Mouse (Mus musculus) megakaryocyte, embryonic 14.5 days (primary cell): ENCODE measurements around the gene Reep1. TPM values are rescaled to one million over a fixed set of nuclear protein-coding genes. Genes with fewer than 3 reads are reported as not detected.

Experiments
- H3K27me3 ChIP-seq: replicated peaks from 2 replicates; pipeline ENCODE3; 2012; ENCODE audit warnings: inconsistent platforms
- H3K36me3 ChIP-seq: replicated peaks from 2 replicates; pipeline ENCODE3; 2012; ENCODE audit warnings: low read length, inconsistent platforms, mixed read lengths
- H3K4me1 ChIP-seq: 2 replicates; pipeline ENCODE4 v1.6.1; 2012; ENCODE audit warnings: inconsistent platforms
- H3K4me3 ChIP-seq: replicated peaks from 2 replicates; pipeline ENCODE3; 2012; ENCODE audit warnings: moderate library complexity, mild to moderate bottlenecking, inconsistent platforms
- H3K9me3 ChIP-seq: 2 replicates; pipeline ENCODE4 v1.6.1; 2012; ENCODE audit warnings: inconsistent platforms
- FLI1 ChIP-seq: IDR thresholded peaks from 2 replicates; pipeline ENCODE4 v1.6.1; 2012; ENCODE audit warnings: low read length, inconsistent platforms, mixed read lengths
- GATA1 ChIP-seq: IDR thresholded peaks from 3 replicates; pipeline ENCODE4 v1.6.1; 2012; ENCODE audit warnings: mixed read lengths, low read length, inconsistent platforms, borderline replicate concordance
- polyA plus RNA-seq: library from polyadenylated mRNA; stranded (reverse); fragments of >175 nt; gene quantifications from 2 replicates; pipeline ENCODE4 v1.2.3, GENCODE M21; 2012; ENCODE audit warnings: low replicate concordance; ENCODE audit not compliant: insufficient read depth

Reep1 gene
- polyA plus RNA-seq = 1.6 TPM in 1 of 2 replicates, not detected in the other

- H3K36me3 ChIP-seq = no peaks in the 10 kb centered on the region
- H3K27me3 ChIP-seq = peaks cover 78% of the 10 kb centered on the region
- H3K4me1 ChIP-seq = peaks cover 16% of the 10 kb centered on the region
- TF ChIP-seq FLI1 (no peak), GATA1 (no peak)
- H3K9me3 ChIP-seq = peaks cover 19% of the 10 kb centered on the region
- peak within 1 kb of the TSS; percentile 89 for H3K4me3 ChIP-seq
Observed at GRCm38 (mm10) chr6:71707511-71708501, at the start of gene Reep1. Gene Reep1, plus strand, starts transcription at chr6:71707561.

- Histone ChIP-seq H3K27me3 (no peaks in the 10 kb centered on the region), H3K4me3 (no peak overlapping the region), H3K4me1 (0 out of 2 replicates have a peak, but pooled peaks cover 3% of the 10 kb centered on the region), H3K9me3 (no peaks in the 10 kb centered on the region), H3K36me3 (no peaks in the 10 kb centered on the region)
- TF ChIP-seq FLI1 = no peak
- no peak for TF ChIP-seq GATA1
Observed at GRCm38 (mm10) chr6:71658290-71658689, 49.1 kb upstream of the Reep1 start.

GRCm38 (mm10) chr6:71664511-71664910 is 42.9 kb upstream of the Reep1 start:
- H3K4me3 ChIP-seq = no peak overlapping the region
- H3K4me1 ChIP-seq = 0 out of 2 replicates have a peak, but pooled peaks cover 3% of the 10 kb centered on the region
- peaks cover 2% of the 10 kb centered on the region for H3K27me3 ChIP-seq
- no peaks in the 10 kb centered on the region for H3K9me3 ChIP-seq
- H3K36me3 ChIP-seq = no peaks in the 10 kb centered on the region
- TF ChIP-seq GATA1 (no peak), FLI1 (no peak)

- H3K9me3 ChIP-seq = peaks cover 20% of the 10 kb centered on the region
- H3K4me3 ChIP-seq = no peak overlapping the region
- no peaks in the 10 kb centered on the region for H3K4me1 ChIP-seq
- H3K36me3 ChIP-seq = no peaks in the 10 kb centered on the region
- peaks cover 10% of the 10 kb centered on the region for H3K27me3 ChIP-seq
- TF ChIP-seq GATA1 (no peak), FLI1 (no peak)
Observed at GRCm38 (mm10) chr6:71673166-71673565, 34.2 kb upstream of the Reep1 start.

GRCm38 (mm10) chr6:71678891-71679290 is 28.5 kb upstream of the Reep1 start:
- Histone ChIP-seq H3K4me1 (no peaks in the 10 kb centered on the region), H3K27me3 (peaks cover 18% of the 10 kb centered on the region), H3K4me3 (no peak overlapping the region), H3K9me3 (peaks cover 26% of the 10 kb centered on the region), H3K36me3 (no peaks in the 10 kb centered on the region)
- no peak for TF ChIP-seq GATA1
- TF ChIP-seq FLI1 = no peak

- H3K4me3 ChIP-seq = no peak overlapping the region
- H3K27me3 ChIP-seq = peaks cover 16% of the 10 kb centered on the region
- TF ChIP-seq FLI1 (no peak), GATA1 (no peak)
- no peaks in the 10 kb centered on the region for H3K4me1 ChIP-seq
- H3K9me3 ChIP-seq = peaks cover 10% of the 10 kb centered on the region
- no peaks in the 10 kb centered on the region for H3K36me3 ChIP-seq
Observed at GRCm38 (mm10) chr6:71695150-71695549, 12.2 kb upstream of the Reep1 start.

- Histone ChIP-seq H3K9me3 (peaks cover 11% of the 10 kb centered on the region), H3K27me3 (peaks cover 16% of the 10 kb centered on the region), H3K4me1 (no peaks in the 10 kb centered on the region), H3K36me3 (no peaks in the 10 kb centered on the region), H3K4me3 (no peak overlapping the region)
- TF ChIP-seq GATA1 (no peak), FLI1 (no peak)
Observed at GRCm38 (mm10) chr6:71695599-71695998, 11.8 kb upstream of the Reep1 start.

- Histone ChIP-seq H3K36me3 (no peaks in the 10 kb centered on the region), H3K4me1 (peaks cover 16% of the 10 kb centered on the region), H3K9me3 (peaks cover 19% of the 10 kb centered on the region), H3K27me3 (peaks cover 79% of the 10 kb centered on the region), H3K4me3 (no peak overlapping the region)
- no peak for TF ChIP-seq FLI1
- no peak for TF ChIP-seq GATA1
Observed at GRCm38 (mm10) chr6:71706871-71707270, 490 bp upstream of the Reep1 start.

- no peak for TF ChIP-seq GATA1
- no peak for TF ChIP-seq FLI1
- Histone ChIP-seq H3K36me3 (no peaks in the 10 kb centered on the region), H3K4me1 (peaks cover 16% of the 10 kb centered on the region), H3K9me3 (peaks cover 19% of the 10 kb centered on the region), H3K27me3 (peaks cover 82% of the 10 kb centered on the region), H3K4me3 (peak overlapping the region; percentile 89)
Observed at GRCm38 (mm10) chr6:71708528-71708927, 1.2 kb downstream of the Reep1 start.

GRCm38 (mm10) chr6:71710323-71710722 is 3.0 kb downstream of the Reep1 start:
- peaks cover 19% of the 10 kb centered on the region for H3K9me3 ChIP-seq
- H3K4me3 ChIP-seq = no peak overlapping the region
- peaks cover 16% of the 10 kb centered on the region for H3K4me1 ChIP-seq
- peaks cover 78% of the 10 kb centered on the region for H3K27me3 ChIP-seq
- TF ChIP-seq GATA1 (no peak), FLI1 (no peak)
- no peaks in the 10 kb centered on the region for H3K36me3 ChIP-seq
